Mouse (Mus musculus) T-helper 2 cell (primary cell): ENCODE measurements around the gene Aadacl2.

Experiments used
- in situ Hi-C: fragments of 300-600 bp; cut with MboI, MseI; formaldehyde crosslinking; loops from one replicate; pipeline ENCODE4 v1.15.1; 2025; ENCODE audit warnings: high pct_unique_total_duplicates

The Aadacl2 gene

GRCm38 (mm10) chr3:60006443-60006842, at the start of gene Aadacl2:
Gene Aadacl2, plus strand, starts transcription at chr3:60006743.
- in situ Hi-C loops = no loop called here

- in situ Hi-C loops = no loop called here
Measured at GRCm38 (mm10) chr3:59970891-59971290, 35.7 kb upstream of the Aadacl2 start.

DNA sequence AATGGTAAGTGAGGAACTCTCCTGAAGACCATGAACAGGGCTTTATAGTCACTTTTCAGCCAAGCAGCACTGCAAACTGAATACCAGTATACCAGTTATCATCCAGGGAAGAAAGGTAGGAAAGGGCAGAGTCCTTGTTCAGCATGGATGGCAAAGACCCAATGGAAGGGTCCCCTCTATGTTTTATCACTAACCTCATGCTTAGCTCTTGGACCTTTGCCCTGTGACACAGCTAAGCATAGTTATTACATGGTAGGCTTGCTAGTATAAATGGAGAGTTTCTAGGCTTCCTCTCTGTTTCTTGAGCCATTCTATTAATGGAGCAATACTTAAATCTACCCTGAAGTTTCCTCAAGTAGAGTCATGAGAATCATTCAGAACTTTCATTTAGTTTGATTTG, 32.0 kb upstream of the Aadacl2 start:
- in situ Hi-C loops = no loop called here

DNA sequence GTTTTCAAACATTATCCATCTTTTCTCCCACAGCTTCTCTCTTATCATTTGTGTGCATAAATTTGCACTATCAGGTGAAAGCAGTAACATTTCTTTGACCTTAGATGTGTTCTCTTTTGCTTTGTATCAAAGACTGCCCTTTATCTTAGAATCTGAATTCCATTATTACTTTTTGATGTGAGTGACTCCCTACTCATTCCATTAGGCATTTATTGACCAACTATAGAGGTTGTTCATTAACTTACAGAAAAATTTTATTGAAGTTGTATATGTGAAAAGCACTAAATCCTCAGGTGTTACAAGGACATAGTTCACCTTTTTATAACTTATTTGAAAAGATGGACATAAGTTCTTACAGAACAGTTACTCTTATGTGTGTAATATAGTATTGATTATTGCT, 2.9 kb upstream of the Aadacl2 start:
- in situ Hi-C loops = no loop called here

DNA sequence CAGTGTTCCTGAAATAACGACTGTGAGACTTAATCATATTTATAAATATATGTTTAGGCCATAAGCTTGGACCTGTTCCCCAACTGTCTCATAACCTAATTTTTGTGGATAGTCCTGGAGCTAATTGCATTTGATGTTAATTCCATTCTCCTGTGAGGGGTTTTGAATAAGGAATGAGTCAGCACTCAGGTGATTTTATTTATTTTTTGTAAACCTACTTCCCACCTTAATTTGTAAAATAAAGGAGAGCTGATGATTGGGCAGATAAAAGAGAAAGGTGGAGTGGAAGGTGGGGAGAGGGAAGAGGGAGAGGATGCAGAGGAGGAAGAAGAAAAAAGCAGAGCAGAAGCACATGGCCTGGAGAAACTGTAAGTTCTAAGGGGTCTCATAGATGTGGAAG, 18.9 kb downstream of the Aadacl2 start, which contains the start of gene Aadac:
Gene Aadac (plus strand): TSS at position 301 of the 400 bp plus-strand sequence.
- in situ Hi-C loops = no loop called here

- in situ Hi-C loops = no loop called here
Measured at GRCm38 (mm10) chr3:60031511-60031910, 25.0 kb downstream of the Aadacl2 start.

DNA sequence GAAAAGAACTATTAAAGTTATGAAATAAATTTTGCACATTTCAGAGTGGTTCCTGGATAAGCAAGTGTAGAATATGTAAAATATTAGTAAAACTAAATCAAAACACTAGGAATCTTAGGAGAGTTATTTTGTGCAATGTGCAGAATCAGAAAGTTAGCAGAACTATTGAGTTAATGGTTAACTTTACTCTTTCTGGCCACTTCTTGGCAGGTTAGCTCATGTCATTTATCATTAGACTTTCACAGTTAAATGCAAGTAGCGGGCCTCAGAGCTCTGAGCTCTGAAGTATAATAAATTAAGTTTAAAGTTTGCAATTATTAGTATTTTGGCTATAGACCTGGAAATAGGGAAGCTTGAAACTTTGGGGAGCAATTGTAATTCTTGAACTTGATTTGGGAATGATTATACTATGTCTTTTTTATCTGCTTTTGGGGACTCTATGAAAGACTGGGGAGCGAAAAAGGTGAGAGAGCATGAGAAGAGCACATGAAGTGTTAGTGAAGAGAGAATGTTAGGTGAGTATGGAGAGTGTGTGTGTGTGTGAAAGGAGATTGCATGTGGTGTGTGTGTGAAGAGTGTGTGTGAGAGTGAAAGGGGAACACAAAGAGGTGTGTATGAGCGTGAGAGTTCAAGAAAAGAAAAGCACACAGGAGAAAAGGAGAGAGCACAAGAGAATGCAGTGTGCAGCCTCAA, 39.8 kb downstream of the Aadacl2 start:
- in situ Hi-C loops = no loop called here

DNA sequence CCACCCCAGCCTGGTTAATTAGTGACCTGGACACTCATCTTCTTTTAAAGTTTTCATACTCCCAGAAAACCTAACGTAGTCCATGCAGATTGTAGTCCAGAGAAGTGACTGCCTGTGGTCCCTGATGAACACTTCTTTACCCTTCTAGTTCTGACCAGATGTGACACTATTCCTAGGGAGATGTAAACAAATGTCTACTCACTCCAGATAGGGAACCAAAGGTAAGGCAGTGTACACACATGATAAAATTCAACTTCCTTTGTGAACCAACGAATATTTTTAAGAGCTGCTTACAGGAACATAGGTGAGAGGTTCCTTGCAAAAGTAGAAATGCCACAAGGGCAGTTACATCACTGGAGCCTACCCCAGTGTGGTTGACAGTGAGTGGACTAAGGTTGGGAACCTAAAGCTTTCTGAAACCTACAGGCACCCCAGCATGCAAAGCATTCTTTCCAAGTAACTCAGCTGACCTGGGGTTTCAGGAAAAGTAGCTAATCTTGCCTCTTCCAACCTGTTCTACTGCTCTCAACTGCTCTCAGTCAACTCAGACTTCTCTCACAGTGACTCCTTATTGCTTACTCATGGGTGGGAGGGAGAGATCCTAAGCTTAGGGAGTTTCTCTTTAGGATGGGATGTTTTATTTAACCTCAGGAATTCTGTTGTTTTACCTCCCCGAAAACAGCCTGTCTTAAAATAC, 46.8 kb downstream of the Aadacl2 start:
- in situ Hi-C loops = loop anchor here (10.0 kb wide), 1 partner anchor 211 kb away; no protein-coding TSS in a partner anchor

- in situ Hi-C loops = loop anchor here (10.0 kb wide), 1 partner anchor 211 kb away; no protein-coding TSS in a partner anchor
Measured at GRCm38 (mm10) chr3:60053931-60054330, 47.4 kb downstream of the Aadacl2 start.

DNA sequence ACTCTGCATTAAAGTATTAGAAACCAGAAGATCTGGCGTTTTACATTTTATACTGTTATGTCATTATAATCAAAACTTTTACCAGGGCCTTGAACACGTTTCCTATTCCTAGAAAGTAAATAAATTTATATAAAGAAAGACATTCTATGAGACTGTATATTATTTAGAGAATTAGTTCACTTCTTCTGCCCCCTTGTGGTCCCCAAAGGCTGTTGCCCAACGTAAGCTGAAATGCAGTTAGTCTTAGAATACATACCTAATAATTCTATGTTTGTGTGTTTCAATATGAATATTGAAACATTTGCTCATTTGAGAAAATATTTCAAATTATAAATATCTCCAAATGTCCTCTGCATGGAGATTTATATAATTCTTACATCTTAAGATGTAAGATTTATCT, 49.9 kb downstream of the Aadacl2 start:
- in situ Hi-C loops = loop anchor here (10.0 kb wide), 1 partner anchor 208 kb away; no protein-coding TSS in a partner anchor

GRCm38 (mm10) chr3:60057070-60057808, 50.7 kb downstream of the Aadacl2 start:
- in situ Hi-C loops = loop anchor here (10.0 kb wide), 1 partner anchor 208 kb away; no protein-coding TSS in a partner anchor

DNA sequence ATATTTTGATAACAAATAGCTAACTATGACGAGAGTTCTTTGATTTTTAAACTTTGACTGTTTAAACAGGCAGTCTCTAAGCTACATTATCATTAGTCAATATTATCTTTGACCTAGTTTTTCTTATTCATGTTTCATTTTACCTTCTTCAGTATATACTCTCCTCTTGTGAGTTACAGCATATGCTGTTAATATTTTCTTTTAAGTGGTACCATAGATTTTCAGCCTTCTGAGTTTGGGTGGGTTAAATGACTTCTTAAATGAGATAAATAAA, 51.2 kb downstream of the Aadacl2 start:
- in situ Hi-C loops = loop anchor here (10.0 kb wide), 1 partner anchor 207 kb away; no protein-coding TSS in a partner anchor
